Mouse (Mus musculus) kidney, adult 18-20 months (tissue): Measurements from ENCODE around the gene Pilrb2.

ENCODE experiments used
- DNase-seq: peaks from one replicate; pipeline ENCODE4 v3.0.0; 2021

The Pilrb2 gene

GRCm38 (mm10) chr5:137831506-137831905 lies 40.1 kb downstream of the Pilrb2 start:
- DNase-seq: no peak

GRCm38 (mm10) chr5:137831106-137831505 lies 40.5 kb downstream of the Pilrb2 start:
- DNase-seq: no peak

GRCm38 (mm10) chr5:137830238-137830637 lies 41.4 kb downstream of the Pilrb2 start:
- no peak for DNase-seq

GRCm38 (mm10) chr5:137828694-137829093 lies 42.9 kb downstream of the Pilrb2 start:
- no peak for DNase-seq

- no peak for DNase-seq
These were observed 45.2 kb downstream of the Pilrb2 start for GRCm38 (mm10) chr5:137826421-137826820.

GRCm38 (mm10) chr5:137825971-137826370 lies 45.6 kb downstream of the Pilrb2 start:
- no peak for DNase-seq

- DNase-seq: no peak
These were observed 46.6 kb downstream of the Pilrb2 start for GRCm38 (mm10) chr5:137825030-137825429.

- DNase-seq: no peak
These were observed 48.1 kb downstream of the Pilrb2 start for GRCm38 (mm10) chr5:137823455-137824045.

GRCm38 (mm10) chr5:137822602-137823001 lies 49.0 kb downstream of the Pilrb2 start:
- DNase-seq: no peak

- DNase-seq: no peak
These were observed 49.5 kb downstream of the Pilrb2 start for GRCm38 (mm10) chr5:137822126-137822525.

- DNase-seq: no peak
These were observed 54.0 kb downstream of the Pilrb2 start for GRCm38 (mm10) chr5:137817466-137818222.
